Mouse (Mus musculus): ENCODE measurements around the gene Ddr2. TPM values are rescaled to one million over a fixed set of nuclear protein-coding genes. Genes with fewer than 3 reads are reported as not detected.

Ddr2 gene
- polyA plus RNA-seq, 1 experiment from 2014 or later: 6.5 TPM

DNA sequence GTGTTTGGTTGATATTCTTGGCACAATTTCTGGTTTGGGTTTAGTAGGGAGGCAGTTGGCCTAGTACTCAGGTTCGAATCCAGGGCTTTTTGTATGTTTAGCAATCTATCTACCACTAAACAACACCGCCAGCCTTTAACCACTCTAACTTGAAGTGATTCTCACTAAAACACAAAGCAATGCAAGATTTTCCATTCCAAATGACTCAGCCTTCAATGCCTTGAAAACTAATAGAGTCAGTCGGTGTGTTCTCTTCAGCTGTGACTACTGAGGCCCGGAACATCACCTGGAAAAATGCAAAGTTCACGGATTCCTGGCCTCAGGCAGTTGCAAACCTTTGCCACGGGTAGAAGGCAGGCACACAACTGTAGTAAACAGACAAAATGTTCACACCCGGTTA, 178.9 kb downstream of the Ddr2 start:
- H3K9me3 ChIP-seq (ENCODE audit: control insufficient read depth, low read length): no peaks in the 10 kb centered on the region
- no peaks in the 10 kb centered on the region for H3K36me3 ChIP-seq (ENCODE audit: control insufficient read depth, insufficient read depth, low read length)
- WGBS: 78% methylated on average over 7 of the region's 7 CpGs
- ATAC-seq (ENCODE audit: insufficient number of reproducible peaks, insufficient read depth, low FRiP score, low read depth): no peak
- H3K4me2 ChIP-seq (ENCODE audit: low read length): no peak overlapping the region
- H3K9ac ChIP-seq (ENCODE audit: low read length): no peak overlapping the region
- H3K27ac ChIP-seq (replicated peaks in 1 of 2; ENCODE audit: control insufficient read depth in 1 of 2, insufficient read depth in 1 of 2, low read depth in 2 of 2, low read length in 2 of 2): no peak overlapping the region
- H3K27me3 ChIP-seq (ENCODE audit: control insufficient read depth, insufficient read depth, low read length): no peaks in the 10 kb centered on the region
- H3K4me1 ChIP-seq (ENCODE audit: control insufficient read depth in 2 of 2, insufficient read depth in 2 of 2, low read length in 2 of 2): peaks cover 0 to 6% of the 10 kb centered on the region in 2 experiments; a peak in 2 of 4 replicates
- no peak overlapping the region for H3K4me3 ChIP-seq (ENCODE audit: control insufficient read depth in 1 of 2, insufficient read depth in 1 of 2, low read depth in 1 of 2, low read length in 2 of 2)

DNA sequence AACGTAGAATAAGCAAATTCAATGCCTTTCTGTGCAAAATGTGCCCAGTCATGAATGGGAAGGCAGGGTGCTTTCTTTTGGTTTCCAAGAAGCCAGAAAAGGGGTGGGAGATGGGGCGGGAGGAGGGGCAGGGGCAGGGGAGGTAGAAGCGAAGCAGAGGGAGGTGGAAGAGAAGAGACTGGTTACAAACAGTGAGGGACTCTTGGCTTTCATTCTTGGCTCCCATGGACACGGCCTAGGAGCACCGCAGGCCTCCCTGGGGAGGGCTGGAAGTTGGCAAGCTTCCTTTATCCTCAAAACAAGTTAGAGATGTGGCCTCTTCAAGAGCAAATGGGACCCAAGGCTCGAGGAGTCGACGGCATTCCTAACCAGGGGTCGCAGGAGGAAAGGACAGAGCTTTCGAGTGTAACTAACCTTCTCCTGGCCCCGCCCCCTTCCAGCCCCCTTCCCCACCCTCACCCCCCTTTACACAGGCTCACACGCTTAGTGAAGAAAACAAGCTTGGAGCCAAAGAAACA, 182.0 kb downstream of the Ddr2 start, which contains the start of gene Ccdc190:
TSS of gene Ccdc190 (plus strand) at position 195 of the 518 bp plus-strand sequence.
- Histone ChIP-seq H3K4me1 (ENCODE audit: control insufficient read depth in 2 of 2, insufficient read depth in 2 of 2, low read length in 2 of 2) (peaks cover 0 to 2% of the 10 kb centered on the region in 2 experiments; a peak in 1 of 4 replicates), H3K27me3 (ENCODE audit: control insufficient read depth, insufficient read depth, low read length) (no peaks in the 10 kb centered on the region), H3K9ac (ENCODE audit: low read length) (no peak within 1 kb of the TSS), H3K4me2 (ENCODE audit: low read length) (peak within 1 kb of the TSS; percentile 8; the same call in 1 of the 2 replicates), H3K4me3 (ENCODE audit: control insufficient read depth in 1 of 2, insufficient read depth in 1 of 2, low read depth in 1 of 2, low read length in 2 of 2) (no peak within 1 kb of the TSS), H3K9me3 (ENCODE audit: control insufficient read depth, low read length) (no peaks in the 10 kb centered on the region), H3K27ac (replicated peaks in 1 of 2; ENCODE audit: control insufficient read depth in 1 of 2, insufficient read depth in 1 of 2, low read depth in 2 of 2, low read length in 2 of 2) (no peak within 1 kb of the TSS), H3K36me3 (ENCODE audit: control insufficient read depth, insufficient read depth, low read length) (no peaks in the 10 kb centered on the region)
- no peak for ATAC-seq (ENCODE audit: insufficient number of reproducible peaks, insufficient read depth, low FRiP score, low read depth)
- 16% methylated on average over 12 of the region's 12 CpGs for WGBS

DNA sequence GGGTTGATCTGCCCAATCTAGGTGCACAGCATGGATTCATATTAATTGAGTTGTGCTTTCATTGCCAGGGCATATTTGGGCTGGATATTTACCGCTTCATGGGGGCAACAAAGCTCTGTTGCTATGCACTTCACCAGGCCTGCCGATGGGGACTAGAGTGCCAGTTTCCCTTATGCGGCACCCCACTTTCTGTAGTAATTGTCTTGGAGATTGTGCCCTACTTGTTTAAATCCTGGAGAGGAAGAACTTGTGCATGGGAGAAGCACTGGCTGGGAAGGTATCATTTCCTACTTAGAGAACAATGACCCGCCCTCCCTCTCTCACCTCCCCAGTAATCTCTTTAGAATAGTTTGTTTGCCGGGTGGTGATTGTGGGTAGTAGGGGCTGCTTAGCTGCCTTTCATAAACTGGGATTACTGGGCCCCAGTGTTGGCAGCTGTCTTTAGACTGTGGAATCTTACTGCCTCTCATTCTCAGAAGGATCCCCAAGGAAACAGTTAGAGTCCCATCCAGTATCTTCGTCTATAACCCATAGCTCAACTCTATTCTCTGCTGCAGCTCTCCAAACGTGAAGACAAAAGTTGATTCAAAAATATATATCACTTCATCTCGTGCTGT, 182.7 kb downstream of the Ddr2 start:
- no peak for ATAC-seq (ENCODE audit: insufficient number of reproducible peaks, insufficient read depth, low FRiP score, low read depth)
- WGBS: 63% methylated on average over 8 of the region's 8 CpGs
- H3K9me3 ChIP-seq (ENCODE audit: control insufficient read depth, low read length): no peaks in the 10 kb centered on the region
- no peak overlapping the region for H3K27ac ChIP-seq (replicated peaks in 1 of 2; ENCODE audit: control insufficient read depth in 1 of 2, insufficient read depth in 1 of 2, low read depth in 2 of 2, low read length in 2 of 2)
- H3K27me3 ChIP-seq (ENCODE audit: control insufficient read depth, insufficient read depth, low read length): no peaks in the 10 kb centered on the region
- peaks cover 0 to 2% of the 10 kb centered on the region in 2 experiments; a peak in 1 of 4 replicates for H3K4me1 ChIP-seq (ENCODE audit: control insufficient read depth in 2 of 2, insufficient read depth in 2 of 2, low read length in 2 of 2)
- H3K36me3 ChIP-seq (ENCODE audit: control insufficient read depth, insufficient read depth, low read length): no peaks in the 10 kb centered on the region
- no peak overlapping the region for H3K4me3 ChIP-seq (ENCODE audit: control insufficient read depth in 1 of 2, insufficient read depth in 1 of 2, low read depth in 1 of 2, low read length in 2 of 2)
- H3K9ac ChIP-seq (ENCODE audit: low read length): no peak overlapping the region
- H3K4me2 ChIP-seq (ENCODE audit: low read length): no peak overlapping the region

DNA sequence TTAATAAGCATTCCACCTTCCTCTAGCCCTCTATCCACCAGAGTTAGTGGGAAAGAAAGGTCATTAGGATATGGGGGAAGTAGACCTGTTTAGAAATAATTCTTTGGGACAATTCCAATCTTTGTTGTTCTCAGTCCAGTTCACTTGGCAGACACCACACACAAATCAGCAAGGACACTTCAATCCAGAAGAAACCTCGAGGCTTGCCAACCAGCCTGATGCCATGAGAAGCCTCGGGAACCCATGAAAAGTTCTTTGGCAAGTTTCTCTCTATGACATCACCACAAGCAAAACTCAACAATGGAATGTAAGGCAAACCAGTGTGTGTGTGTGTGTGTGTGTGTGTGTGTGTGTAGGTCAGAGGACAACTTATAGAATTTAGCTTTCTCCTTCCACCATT, 186.0 kb downstream of the Ddr2 start:
- H3K36me3 ChIP-seq (ENCODE audit: control insufficient read depth, insufficient read depth, low read length): no peaks in the 10 kb centered on the region
- ATAC-seq (ENCODE audit: insufficient number of reproducible peaks, insufficient read depth, low FRiP score, low read depth): no peak
- WGBS: 57% methylated on average over 2 of the region's 2 CpGs
- peaks cover 0 to 2% of the 10 kb centered on the region in 2 experiments; a peak in 1 of 4 replicates for H3K4me1 ChIP-seq (ENCODE audit: control insufficient read depth in 2 of 2, insufficient read depth in 2 of 2, low read length in 2 of 2)
- peaks cover 2% of the 10 kb centered on the region for H3K27me3 ChIP-seq (ENCODE audit: control insufficient read depth, insufficient read depth, low read length)
- no peak overlapping the region for H3K4me3 ChIP-seq (ENCODE audit: control insufficient read depth in 1 of 2, insufficient read depth in 1 of 2, low read depth in 1 of 2, low read length in 2 of 2)
- no peak overlapping the region for H3K9ac ChIP-seq (ENCODE audit: low read length)
- no peak overlapping the region for H3K4me2 ChIP-seq (ENCODE audit: low read length)
- no peaks in the 10 kb centered on the region for H3K9me3 ChIP-seq (ENCODE audit: control insufficient read depth, low read length)
- H3K27ac ChIP-seq (replicated peaks in 1 of 2; ENCODE audit: control insufficient read depth in 1 of 2, insufficient read depth in 1 of 2, low read depth in 2 of 2, low read length in 2 of 2): no peak overlapping the region

Other genes with a start within 250 kb of the Ddr2 start
- gene Ccdc190, start 182.1 kb downstream of the Ddr2 start, polyA plus RNA-seq (2014; fragmentation: Nextera tagmentation; extraction: Ambion mirVana): not detected in 2 replicates
- 24.0 and 25.8 TPM in 2 replicates for gene Hsd17b7, start 141.5 kb downstream of the Ddr2 start, polyA plus RNA-seq (2014; fragmentation: Nextera tagmentation; extraction: Ambion mirVana)
- gene Uap1, start 64.2 kb upstream of the Ddr2 start, polyA plus RNA-seq (2014; fragmentation: Nextera tagmentation; extraction: Ambion mirVana): 44.4 and 45.6 TPM in 2 replicates
- 8.7 and 9.0 TPM in 2 replicates for gene Uhmk1, start 104.6 kb upstream of the Ddr2 start, polyA plus RNA-seq (2014; fragmentation: Nextera tagmentation; extraction: Ambion mirVana)
- not detected in 2 replicates for gene Sh2d1b2, start 122.0 kb upstream of the Ddr2 start, polyA plus RNA-seq (2014; fragmentation: Nextera tagmentation; extraction: Ambion mirVana)
- 0.12 and 0.18 TPM in 2 replicates for gene Sh2d1b1, start 166.6 kb upstream of the Ddr2 start, polyA plus RNA-seq (2014; fragmentation: Nextera tagmentation; extraction: Ambion mirVana)
- 4.8 and 5.4 TPM in 2 replicates for gene Gm7694, start 195.6 kb upstream of the Ddr2 start, polyA plus RNA-seq (2014; fragmentation: Nextera tagmentation; extraction: Ambion mirVana)
- gene Spata46, start 198.0 kb upstream of the Ddr2 start, polyA plus RNA-seq (2014; fragmentation: Nextera tagmentation; extraction: Ambion mirVana): 1.6 and 2.1 TPM in 2 replicates